Mouse (Mus musculus) adrenal gland (tissue): ENCODE measurements around the gene Ubxn7.

ENCODE experiments used
- intact Hi-C: fragments of 180-260 bp; cut with DNase I; formaldehyde crosslinking; loops from one replicate; pipeline ENCODE4 v1.15.1; 2025

Ubxn7 gene

GRCm38 (mm10) chr16:32371351-32371750 lies 39.3 kb downstream of the Ubxn7 start:
- intact Hi-C loops: loop anchor here (5.0 to 10.0 kb wide), 2 partner anchors 86 to 263 kb away; no protein-coding TSS in a partner anchor

GRCm38 (mm10) chr16:32379575-32379974 lies 47.5 kb downstream of the Ubxn7 start:
- intact Hi-C loops: loop anchor here (10.0 kb wide), 1 partner anchor 255 kb away; no protein-coding TSS in a partner anchor

DNA sequence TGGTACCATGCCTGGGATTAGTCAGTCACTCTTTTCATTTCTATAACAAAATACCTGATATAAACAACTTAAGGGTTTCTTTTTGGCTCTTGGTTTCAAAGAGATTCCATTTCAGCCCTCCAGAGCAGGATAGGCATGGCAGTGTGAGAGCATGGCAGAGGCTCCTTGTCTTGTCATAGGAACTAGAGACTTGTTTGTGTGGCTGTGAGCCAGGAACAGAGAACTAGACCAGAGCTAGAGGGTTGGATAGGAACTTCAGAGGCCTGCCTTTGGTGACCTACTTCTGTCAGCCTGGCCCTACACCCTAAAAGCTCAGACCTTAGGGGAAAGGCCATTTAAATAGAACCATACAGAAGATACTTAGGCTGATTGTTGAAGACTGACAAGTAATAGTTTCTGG lies 50.8 kb downstream of the Ubxn7 start:
- intact Hi-C loops: no loop called here

GRCm38 (mm10) chr16:32384885-32385284 lies 52.8 kb downstream of the Ubxn7 start:
- intact Hi-C loops: no loop called here

DNA sequence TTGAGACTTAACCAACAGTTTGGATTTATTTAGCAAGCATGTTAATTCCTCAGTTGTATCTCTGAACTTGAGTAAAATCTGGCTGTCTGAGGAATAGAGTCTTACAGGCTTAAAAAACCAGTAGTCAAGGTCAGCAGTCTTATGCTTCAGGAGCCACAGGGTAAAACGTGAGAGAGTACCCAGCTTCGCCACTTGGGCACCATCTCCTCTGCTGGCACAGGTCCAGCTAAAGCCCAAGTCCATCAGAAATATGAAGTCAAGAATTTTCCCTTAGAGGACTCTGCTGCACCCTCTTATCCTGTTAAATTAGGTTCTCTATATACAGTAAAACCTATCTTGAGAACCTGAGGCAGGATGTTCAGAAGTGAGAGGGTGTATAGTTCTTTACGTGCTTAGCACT lies 54.8 kb downstream of the Ubxn7 start:
- intact Hi-C loops: no loop called here

DNA sequence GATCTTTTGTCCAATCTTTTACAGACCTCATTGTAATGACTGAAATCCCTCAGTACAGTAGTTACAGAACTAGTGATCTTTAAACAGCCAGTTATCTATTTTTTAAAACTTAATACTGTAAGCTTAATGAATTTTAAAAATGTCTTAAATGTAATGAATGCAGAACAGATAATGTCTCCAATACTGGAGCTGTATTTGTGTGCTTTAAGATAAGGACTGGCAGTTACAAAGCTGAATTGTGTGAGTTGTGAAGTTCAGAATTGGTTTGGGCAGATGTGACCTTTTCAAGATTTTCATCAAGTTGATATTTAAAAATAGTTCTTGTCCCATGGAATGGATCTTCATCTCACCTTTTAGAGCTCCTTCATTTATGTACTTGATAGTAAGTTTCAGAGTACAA lies 57.0 kb downstream of the Ubxn7 start:
- intact Hi-C loops: no loop called here

GRCm38 (mm10) chr16:32389841-32390240 lies 57.8 kb downstream of the Ubxn7 start:
- intact Hi-C loops: no loop called here

GRCm38 (mm10) chr16:32390882-32391281 lies 58.8 kb downstream of the Ubxn7 start:
- intact Hi-C loops: no loop called here

GRCm38 (mm10) chr16:32395679-32396540 lies 63.9 kb downstream of the Ubxn7 start:
- intact Hi-C loops: no loop called here

DNA sequence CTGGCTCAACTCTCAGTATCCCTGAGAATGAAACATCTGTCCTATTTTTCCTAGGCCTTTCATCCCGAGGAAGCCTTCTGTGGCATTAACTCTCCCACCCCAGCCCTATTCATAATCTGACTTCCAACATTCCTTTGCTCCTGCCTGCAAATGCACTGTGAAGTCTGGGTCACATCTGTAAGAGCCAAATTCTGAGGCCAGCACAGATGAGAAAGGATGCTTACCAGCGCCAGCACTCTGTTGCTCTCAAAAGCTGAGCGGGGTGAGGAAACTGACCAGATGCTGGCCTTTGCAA lies 64.4 kb downstream of the Ubxn7 start:
- intact Hi-C loops: no loop called here

- intact Hi-C loops: no loop called here
Measured at GRCm38 (mm10) chr16:32398206-32398605, 66.1 kb downstream of the Ubxn7 start.

DNA sequence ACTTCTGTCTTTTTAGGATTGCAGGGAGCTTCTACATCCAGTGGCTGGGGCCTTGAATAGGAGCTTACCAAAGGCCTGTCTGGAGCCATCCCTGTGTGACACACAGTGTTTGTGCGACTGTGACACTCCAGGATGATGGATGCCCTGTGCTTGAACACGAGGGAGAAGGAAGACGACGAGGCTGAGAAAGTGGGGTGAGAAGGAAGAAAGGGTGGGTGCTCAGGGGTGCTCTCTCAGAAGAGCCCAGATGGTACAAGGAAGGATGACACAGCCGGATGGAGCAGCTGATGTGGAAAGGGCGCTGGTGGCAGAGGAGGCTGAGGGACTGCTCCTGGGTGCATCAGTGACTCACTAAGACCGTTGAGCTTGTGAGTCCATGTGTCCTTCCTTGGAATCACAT lies 68.2 kb downstream of the Ubxn7 start, which contains the start of gene Tm4sf19:
TSS of gene Tm4sf19 (plus strand) at position 240 of the 400 bp plus-strand sequence.
- intact Hi-C loops: no loop called here

DNA sequence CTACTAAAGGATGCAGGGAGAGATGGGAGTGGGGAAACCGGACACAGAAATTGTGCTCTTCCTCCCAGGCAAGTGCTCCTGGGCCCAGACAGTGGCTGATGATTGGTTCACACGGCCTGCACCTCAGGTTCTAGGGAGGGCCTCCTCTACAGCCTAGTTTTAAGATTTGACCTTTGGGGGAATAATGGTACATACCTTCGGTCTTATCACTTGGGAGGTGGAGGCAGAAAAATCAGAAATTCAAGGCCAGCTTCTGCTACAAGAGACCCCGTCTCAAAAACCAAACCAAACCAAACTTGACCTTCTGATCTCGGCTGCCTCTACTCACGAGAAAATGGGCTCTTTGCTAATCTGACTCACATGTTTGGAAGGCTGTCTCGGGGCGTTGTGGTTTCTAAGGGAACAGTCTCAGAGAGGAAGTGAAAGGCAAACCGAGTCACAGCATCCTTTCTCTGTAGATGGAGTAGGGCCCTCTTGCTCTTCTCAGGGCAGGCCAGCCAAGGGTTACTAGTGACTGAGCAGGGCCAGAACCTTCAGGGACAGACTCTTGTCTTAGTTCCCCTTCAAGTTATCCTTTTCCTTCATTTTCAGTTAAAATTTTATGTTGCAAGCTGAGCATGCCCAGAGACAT lies 69.4 kb downstream of the Ubxn7 start:
- intact Hi-C loops: no loop called here

DNA sequence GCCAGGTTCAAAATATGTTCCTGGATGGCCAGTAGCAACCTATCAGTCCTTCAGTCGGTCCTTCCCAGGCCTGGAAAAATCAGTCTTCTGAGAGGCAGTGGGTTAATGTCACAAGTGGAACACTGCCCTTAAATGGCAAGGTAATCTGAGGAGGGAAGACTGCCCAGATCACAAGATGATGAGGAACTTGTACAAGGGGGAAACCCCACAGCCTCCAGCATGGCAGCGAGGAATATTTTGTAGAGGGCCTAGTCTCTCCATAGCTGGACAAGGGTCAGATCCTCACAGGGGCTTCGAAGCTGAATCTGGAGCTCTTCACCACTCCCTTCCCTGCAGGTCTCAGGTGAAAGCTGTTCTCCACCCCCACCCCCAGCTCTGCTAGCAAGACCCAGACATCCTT lies 70.8 kb downstream of the Ubxn7 start:
- intact Hi-C loops: no loop called here

DNA sequence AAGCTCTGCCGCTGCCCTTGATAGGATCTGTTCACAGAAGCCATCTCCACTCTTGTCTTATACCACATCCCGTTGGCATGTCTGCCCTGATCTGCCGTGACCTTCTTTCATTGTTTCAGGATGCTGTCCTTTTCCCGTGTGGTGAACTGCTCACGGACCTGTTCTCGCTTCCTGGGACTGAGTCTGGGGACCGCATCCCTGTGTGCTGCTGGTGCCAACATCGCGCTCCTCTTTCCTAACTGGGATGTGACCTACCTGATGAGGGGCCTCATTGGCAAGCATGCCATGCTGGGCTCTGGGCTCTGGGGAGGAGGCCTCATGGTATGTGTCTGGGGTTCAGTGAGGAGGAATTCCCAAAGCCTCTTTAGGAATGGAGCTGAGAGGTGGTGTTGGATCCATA lies 73.7 kb downstream of the Ubxn7 start:
- intact Hi-C loops: no loop called here

- intact Hi-C loops: no loop called here
Measured at GRCm38 (mm10) chr16:32406671-32407070, 74.6 kb downstream of the Ubxn7 start.

DNA sequence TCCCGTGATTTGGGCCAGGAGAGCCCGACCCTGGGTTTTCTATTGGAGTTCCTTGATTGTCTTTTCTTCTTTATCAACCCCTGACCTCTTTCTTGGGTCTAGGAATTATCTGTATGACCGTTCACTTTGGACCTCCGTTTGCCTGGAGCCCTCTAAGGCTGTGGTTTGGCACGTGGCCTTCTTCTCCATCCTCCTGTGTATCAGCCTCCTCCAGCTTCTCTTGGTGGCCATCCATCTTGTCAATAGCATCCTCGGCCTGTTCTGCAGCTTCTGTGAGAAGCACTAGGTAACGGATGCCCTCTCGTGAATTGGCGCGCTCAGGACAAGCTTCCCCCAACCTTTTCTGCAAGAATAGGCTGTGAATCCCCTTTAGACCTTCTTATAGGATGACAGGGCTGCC lies 75.7 kb downstream of the Ubxn7 start:
- intact Hi-C loops: no loop called here

- intact Hi-C loops: no loop called here
Measured at GRCm38 (mm10) chr16:32417457-32417856, 85.4 kb downstream of the Ubxn7 start.

- intact Hi-C loops: loop anchor here (5.0 kb wide), 1 partner anchor 38 kb away; no protein-coding TSS in a partner anchor
Measured at GRCm38 (mm10) chr16:32419517-32420483, 87.7 kb downstream of the Ubxn7 start, which contains the start of gene Tctex1d2. Gene Tctex1d2 (plus strand): TSS chr16:32419702.

- intact Hi-C loops: no loop called here
Measured at GRCm38 (mm10) chr16:32427506-32427905, 95.4 kb downstream of the Ubxn7 start.

DNA sequence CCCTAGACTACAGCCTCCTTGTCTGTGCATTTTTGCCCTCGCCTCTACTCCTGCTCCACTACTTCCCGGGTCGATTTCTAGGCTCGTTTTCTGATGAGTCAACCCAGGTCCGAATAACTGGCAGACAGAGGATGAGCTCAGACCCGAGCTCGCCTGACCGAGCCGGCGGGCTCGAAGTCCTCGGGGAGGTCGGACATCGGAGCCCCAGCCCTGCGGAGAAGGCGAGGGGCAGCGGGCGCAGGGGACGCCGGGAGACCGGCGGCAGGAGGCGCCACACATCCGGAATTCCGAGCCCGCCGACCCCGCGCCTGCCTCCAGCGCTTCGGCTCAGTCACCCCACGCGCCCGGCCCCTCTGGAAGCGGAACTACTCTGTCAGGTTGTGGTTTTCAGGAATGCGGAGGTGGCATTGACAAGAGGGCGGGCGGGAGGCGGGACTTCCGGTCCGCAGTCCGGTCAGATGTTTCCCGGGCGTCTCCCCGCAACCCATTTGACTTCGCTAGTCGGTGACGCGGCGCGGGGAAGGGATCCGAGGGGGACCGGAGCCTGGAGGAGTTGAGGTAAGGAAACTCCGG lies 98.5 kb downstream of the Ubxn7 start, which contains the start of gene Pcyt1a:
TSS of gene Pcyt1a (plus strand) at position 448 of the 573 bp plus-strand sequence.
- intact Hi-C loops: no loop called here
